Mouse (Mus musculus) mesoderm, embryonic 11.5 days (tissue): Measurements from ENCODE around the gene Gm28048.
A peak's percentile ranks its signal among the peaks of the same experiment; 100 is the strongest.

Source experiments
- DNase-seq: peaks from one replicate; pipeline ENCODE4 v3.0.0-alpha.2; 2012; ENCODE audit warnings: low read depth, low spot score

Gene Gm28048

DNA sequence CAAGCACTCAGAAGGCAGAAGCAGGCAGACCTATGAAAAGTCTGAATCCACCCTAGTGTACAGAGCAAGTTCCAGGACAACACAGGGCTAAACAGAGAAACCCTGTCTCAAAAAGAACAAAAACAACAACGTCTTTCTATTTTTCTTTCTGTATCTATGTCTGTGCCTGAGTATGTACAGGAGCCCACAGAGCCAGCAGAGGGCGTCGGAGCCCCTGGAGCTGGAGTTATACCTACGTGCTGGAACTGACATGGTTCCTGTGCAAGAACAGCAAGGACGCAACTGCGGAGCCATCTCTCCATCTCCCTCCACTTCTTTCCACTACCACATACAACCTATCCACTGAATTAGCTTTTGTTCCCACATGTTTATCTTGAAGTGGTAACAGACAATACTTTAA is 31.8 kb downstream of the Gm28048 start:
- no peak for DNase-seq

GRCm38 (mm10) chr11:22949101-22949500 is 32.8 kb downstream of the Gm28048 start:
- no peak for DNase-seq

GRCm38 (mm10) chr11:22938983-22939382 is 42.9 kb downstream of the Gm28048 start:
- no peak for DNase-seq

DNA sequence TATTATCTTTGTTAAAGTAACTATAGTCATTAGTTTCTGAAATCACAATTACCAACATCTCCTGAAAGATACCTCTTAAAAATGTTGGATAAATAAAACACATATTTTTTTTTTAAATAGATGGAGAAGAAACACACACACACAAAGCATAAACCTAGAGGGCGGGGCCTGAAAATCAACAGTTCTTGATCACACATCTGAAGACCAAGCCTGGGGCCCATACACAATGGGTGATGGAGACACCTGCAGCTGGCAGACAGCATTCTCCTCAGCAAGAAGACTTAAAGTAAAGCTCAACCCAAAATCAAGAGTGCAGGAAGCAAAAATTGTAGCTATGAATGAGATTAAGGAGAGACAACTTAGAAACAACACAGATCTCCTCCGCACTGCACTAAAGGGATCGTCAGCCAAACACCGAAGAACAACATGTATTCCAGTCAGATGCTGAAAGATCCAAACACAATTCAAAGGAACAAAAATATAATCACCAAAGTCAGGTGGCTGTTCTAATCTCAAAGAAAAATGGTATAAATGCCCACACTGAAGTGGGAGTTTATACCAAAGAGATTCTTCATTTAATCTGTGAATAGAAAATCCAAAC is 44.1 kb downstream of the Gm28048 start:
- DNase-seq = no peak

- DNase-seq = no peak
Observed at GRCm38 (mm10) chr11:22936446-22937125, 45.3 kb downstream of the Gm28048 start.

DNA sequence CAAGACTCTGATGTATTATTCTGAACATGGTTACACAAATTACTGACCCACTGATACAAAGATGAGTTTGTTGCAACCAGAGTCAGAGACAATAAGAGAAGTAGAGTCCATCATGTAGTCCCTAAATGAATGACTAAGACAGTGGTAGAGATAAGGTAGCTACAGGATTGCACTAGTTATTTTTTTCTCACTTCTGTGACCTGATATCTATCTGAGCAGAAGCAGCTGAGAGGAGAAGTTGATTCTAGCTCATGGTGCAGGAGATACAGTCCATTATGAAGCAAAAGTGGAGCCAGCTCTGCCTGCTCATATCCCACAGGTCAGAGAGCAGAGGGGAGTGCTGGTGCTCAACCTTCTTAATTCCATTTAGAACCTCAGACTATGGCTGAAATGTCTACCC is 49.7 kb downstream of the Gm28048 start:
- no peak for DNase-seq

DNA sequence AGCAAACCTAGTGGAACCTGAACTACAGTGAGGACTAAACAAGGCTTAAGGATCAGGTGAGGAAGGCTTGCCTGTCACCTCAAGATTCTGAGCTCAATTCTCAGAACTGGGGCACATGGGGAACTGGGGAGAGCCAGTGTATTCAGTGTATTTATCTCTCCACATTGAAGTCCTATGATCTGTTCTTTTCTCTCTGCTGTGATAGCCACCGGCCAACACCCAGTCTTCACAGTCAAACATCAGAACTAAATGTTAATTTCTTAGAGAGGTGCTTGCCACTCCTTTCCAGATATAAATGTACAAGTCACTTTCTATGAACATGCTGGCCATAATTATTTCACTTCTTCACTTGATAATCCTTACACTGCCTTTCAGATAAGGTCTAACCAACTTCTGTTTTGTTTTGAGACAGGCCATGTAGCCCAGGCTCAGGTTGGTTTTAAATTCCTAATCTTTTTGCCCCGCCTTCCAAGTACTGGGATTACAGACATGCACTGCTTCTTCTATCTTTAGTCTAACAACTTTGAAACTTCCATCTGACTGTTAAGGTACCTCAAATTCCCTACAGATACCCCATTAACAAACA is 50.5 kb downstream of the Gm28048 start:
- DNase-seq = no peak

DNA sequence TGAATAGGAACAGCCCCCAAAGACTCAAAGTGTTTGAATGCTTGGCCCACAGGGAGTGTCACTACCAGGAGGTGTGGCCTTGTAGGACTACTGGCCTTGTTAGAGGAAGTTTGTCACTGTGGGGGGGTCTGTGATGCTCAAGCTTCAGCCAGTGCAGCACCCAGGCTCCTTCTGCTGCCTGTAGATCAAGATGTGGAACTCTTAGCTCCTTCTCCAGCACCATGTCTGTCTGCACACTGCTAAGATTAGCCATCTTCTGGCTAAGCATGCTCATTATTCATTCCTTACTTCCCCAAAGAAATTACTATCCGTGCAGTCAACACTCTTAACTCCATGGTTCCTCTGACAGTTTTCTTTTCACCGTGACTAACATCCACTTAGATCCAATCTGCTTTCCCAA is 51.8 kb downstream of the Gm28048 start:
- DNase-seq = no peak

GRCm38 (mm10) chr11:22928586-22929169 is 53.2 kb downstream of the Gm28048 start:
- no peak for DNase-seq

DNA sequence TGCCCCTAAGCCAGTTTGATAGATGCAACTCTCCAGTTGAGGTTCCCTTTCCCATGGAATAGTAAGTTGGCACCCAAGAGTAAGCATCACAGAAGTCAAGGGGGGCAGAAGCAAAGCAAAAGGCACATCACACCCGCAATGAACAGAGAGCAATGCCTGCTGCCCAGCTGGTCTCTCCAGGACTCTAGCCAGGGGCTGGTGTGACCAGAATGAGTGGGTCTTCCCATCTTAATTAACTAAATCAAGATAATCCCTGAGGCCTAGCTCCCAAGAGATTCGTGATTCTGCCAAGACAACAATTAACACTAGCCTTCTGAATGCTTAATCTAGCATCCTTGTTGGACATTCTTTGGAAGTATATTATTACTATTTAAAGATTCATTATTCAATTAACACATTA is 58.3 kb downstream of the Gm28048 start:
- DNase-seq = no peak

DNA sequence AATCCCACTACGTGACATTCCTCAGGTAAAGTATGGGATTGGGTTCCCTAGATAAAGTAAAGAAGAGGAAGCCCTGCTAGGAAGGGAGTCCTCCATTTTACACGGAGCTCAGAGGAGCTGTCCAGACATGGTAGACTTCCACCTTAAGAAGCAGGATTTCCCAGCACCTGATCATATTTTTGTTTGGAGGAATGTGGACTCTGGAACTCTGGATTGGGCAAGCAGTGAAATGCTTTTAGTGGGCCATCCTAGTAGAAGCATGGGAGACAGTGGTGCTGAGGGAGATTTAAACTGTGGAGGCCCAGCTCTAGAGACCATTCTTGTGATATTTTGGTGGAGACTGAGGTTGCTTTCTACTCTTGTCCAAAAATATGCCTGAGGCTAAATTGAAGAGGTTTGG is 59.3 kb downstream of the Gm28048 start:
- DNase-seq = no peak

GRCm38 (mm10) chr11:22919336-22919735 is 62.6 kb downstream of the Gm28048 start:
- no peak for DNase-seq

DNA sequence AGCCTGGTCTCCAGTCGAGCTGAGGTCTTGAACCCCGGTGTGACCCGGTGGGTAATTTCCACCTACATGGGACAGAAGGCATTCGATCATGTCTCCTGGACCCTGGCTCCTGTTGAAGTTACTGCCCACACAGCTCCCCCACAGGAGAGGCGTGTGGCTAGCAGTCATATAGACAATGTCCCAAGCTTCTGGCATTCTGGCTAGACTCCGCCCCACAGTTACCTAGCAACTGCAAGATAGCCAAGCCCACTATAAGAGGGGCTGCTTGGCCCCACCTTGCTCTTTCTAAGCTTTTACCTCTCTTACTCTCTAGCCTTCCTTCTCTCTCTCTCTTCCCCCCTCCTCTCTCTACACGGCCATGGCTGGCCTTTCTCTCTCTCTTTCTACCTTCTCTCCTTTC is 64.1 kb downstream of the Gm28048 start:
- DNase-seq = no peak

DNA sequence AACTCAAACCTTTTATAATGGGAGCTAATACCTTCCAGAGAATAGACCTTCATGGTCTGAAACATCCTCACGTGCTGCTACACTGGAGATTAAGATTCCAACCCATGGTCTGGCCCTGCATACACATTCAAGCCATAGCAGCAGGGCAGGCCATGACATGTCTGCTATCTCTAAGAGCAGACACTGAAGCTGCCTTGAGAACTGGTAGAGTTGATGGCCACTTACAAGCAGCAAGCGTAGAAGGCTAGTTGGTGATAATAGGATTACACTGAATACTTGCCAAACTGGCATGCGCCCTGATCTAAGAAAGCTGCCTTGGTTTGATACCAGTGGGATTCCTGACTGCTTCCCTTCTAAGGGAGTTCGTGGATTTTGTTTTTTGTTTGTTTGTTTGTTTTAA is 68.1 kb downstream of the Gm28048 start:
- DNase-seq = no peak

GRCm38 (mm10) chr11:22911831-22912230 is 70.1 kb downstream of the Gm28048 start:
- DNase-seq = no peak

GRCm38 (mm10) chr11:22906453-22906865 is 75.4 kb downstream of the Gm28048 start:
- no peak for DNase-seq

GRCm38 (mm10) chr11:22902923-22903322 is 79.0 kb downstream of the Gm28048 start:
- DNase-seq = no peak

DNA sequence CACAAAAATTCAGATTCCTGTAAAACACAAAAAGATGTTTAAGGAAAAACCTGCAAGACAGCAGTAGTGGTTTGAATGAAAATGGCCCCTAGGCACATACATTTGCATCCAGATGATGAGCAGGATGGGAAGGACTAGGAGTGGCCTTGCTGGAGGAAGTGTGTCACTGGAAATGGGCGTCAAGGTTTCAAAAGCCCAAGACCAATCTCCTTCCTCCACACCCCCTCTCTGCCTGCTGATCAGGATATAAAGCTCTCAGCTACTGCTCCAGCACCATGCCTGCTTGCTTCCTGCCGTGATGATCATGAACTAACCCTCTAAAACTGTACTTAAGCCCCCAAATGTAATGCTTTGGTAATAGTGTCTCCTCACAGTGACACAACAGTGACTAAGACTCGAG is 81.8 kb downstream of the Gm28048 start:
- no peak for DNase-seq

GRCm38 (mm10) chr11:22897642-22898041 is 84.2 kb downstream of the Gm28048 start:
- no peak for DNase-seq

DNA sequence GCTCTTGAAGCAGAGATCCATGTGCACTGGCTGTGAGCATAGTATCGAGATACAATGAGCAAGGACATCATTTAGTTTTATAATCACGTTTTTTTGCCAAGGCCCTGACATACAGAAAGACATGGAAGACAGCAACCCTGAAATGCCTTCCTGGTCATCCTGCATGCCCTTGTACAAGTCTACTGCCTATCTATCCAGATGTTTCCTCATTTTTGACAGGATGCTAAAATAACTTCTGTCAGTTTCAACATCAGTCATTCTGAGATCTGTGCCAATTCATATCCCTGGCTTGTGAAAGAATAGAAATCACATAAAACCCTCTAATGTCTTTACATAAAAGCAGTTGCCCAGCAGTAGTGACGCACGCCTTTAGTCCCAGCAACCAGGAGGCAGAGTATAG is 84.8 kb downstream of the Gm28048 start:
- DNase-seq = no peak

DNA sequence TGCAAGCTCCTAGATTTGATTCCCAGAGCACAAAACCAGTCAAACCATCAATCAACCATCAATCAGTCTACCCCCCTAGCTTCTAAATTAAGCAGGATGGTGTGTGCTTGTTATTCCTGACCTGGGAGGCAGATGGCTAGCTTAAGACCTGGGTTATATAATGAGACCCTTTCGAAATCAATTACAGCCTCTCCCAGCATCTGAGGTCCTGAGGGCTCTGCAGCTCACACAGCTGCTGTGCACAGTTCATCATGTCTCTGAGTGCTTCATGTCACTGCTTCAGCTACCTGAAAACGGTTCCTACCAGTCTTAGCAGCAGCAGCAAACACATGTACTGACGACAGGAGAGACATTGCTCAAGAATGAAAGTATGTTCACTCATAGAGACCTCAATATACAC is 88.8 kb downstream of the Gm28048 start:
- DNase-seq = peak; percentile 32

- DNase-seq = no peak
Observed at GRCm38 (mm10) chr11:22892466-22892865, 89.4 kb downstream of the Gm28048 start.

GRCm38 (mm10) chr11:22891876-22892275 is 90.0 kb downstream of the Gm28048 start:
- no peak for DNase-seq
